Mouse (Mus musculus) adrenal gland (tissue): ENCODE results near the gene Mink1.
"Not testable (repeated sequence)": the region's sequence is repeated elsewhere in the genome, so short reads cannot be mapped to it uniquely, and the experiment has no call there.

Experiments used
- intact Hi-C: fragments of 180-260 bp; cut with DNase I; formaldehyde crosslinking; loops from one replicate; pipeline ENCODE4 v1.15.1; 2025
- long read RNA-seq, 2 experiments: library from polyadenylated mRNA; unstranded; transcript quantifications; one replicate each; pipeline ENCODE4 v2.0.0; 2020; ENCODE audit warnings: borderline replicate concordance in 1 of 2; ENCODE audit not compliant: insufficient replicate concordance in 1 of 2

Mink1 gene
- long read RNA-seq, experiment 1, partial matches to known transcripts: 3 of 3 reads
- long read RNA-seq, experiment 1, other reads (novel, unspliced or antisense): 0 of 3 reads
- long read RNA-seq, experiment 2, full-length matches to known transcripts: 1 of 5 reads
- long read RNA-seq, experiment 2, partial matches to known transcripts: 3 of 5 reads
- long read RNA-seq, experiment 2, other reads (novel, unspliced or antisense): 1 of 5 reads

GRCm38 (mm10) chr11:70562287-70562994 lies at the start of gene Mink1:
Gene Mink1, plus strand, starts transcription at chr11:70562881.
- intact Hi-C loops: no loop called here

DNA sequence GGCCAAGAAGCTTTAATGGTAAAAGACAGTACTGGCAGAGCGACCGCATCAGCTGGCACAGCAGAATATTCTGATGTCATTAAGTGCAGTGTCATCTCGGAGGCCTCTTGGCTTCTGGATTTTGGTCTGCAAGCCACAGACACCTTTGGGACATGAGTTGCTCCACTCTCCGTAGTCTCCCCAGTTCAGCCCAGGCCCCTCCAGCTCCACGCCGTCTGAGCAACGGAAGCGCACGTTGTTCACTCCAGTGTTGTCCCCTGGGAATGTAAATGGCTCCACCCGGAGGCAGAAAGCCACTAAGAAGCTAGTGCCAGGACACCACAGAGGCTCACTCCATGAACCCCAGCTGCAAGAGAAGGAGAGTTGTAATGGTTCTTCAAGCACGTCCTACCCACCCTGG lies 49.2 kb upstream of the Mink1 start:
- intact Hi-C loops: no loop called here

- intact Hi-C loops: no loop called here
Measured at GRCm38 (mm10) chr11:70514288-70514687, 48.4 kb upstream of the Mink1 start, which contains the start of gene Vmo1. Gene Vmo1, minus strand, starts transcription at chr11:70514616.

DNA sequence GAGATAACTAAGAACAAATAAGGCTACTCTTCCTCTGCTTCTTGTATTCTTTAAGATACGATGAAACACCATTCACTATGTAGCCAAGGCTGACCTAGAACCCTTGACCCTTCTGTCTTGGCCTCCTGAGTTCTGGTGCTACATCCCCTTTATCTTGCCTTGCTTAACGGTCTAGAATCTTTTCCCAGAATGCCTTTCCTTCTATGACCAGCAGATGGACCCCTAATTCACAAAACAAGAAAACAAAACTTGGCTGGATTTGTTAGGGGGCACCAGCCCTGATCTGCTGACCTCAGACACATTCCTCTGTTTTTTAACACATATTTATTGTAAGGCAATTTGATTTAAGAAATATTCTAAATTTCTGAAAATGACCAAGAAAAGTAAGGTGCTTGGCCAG lies 46.3 kb upstream of the Mink1 start:
- intact Hi-C loops: loop anchor here (2.0 to 5.0 kb wide), 3 partner anchors 88 to 241 kb away; no protein-coding TSS in a partner anchor

DNA sequence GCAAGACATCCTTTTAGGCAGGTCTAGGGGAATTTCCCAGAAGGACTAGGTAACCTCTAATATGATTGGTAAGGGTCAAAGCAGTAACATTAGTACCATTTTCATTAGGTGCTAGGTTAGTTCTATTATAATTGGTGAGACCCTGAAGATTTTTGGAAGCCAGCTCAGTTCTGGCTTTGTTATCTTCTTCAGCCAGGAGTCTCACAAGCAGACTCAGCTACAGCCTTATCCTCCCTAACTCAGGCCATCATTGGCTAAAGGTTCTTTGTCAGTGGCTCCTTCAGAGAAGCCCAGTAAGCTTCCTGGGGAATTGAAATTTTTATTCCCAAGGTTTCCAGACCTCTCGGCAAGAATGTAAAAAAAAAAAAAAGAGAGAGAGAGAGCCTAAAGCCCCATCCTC lies 44.2 kb upstream of the Mink1 start:
- intact Hi-C loops: loop anchor here (5.0 kb wide), 2 partner anchors 104 to 239 kb away; no protein-coding TSS in a partner anchor

DNA sequence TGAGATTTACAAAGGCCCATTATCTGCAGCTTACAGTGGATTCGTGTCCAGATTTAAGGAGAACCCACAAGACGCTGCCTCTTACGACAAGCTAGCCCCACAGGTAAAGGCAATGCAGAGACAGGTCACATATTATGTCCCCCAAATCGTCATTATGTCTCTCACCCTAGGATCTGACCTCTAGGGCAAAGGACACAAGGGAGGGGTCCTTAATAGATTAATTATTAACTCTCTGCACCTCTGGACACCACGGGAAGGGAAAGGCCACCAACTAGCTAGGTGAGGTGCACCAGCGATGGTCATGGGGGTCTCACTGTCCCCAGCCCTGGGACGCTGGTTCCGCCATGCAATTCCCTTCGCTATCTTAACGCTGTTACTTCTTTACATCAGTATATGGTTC lies 43.8 kb upstream of the Mink1 start, which contains the start of gene Gltpd2:
Gene Gltpd2 (plus strand): TSS at position 274 of the 400 bp plus-strand sequence.
- intact Hi-C loops: loop anchor here (5.0 kb wide), 2 partner anchors 103 to 238 kb away; no protein-coding TSS in a partner anchor

- intact Hi-C loops: no loop called here
Measured at GRCm38 (mm10) chr11:70520178-70520769, 42.4 kb upstream of the Mink1 start.

DNA sequence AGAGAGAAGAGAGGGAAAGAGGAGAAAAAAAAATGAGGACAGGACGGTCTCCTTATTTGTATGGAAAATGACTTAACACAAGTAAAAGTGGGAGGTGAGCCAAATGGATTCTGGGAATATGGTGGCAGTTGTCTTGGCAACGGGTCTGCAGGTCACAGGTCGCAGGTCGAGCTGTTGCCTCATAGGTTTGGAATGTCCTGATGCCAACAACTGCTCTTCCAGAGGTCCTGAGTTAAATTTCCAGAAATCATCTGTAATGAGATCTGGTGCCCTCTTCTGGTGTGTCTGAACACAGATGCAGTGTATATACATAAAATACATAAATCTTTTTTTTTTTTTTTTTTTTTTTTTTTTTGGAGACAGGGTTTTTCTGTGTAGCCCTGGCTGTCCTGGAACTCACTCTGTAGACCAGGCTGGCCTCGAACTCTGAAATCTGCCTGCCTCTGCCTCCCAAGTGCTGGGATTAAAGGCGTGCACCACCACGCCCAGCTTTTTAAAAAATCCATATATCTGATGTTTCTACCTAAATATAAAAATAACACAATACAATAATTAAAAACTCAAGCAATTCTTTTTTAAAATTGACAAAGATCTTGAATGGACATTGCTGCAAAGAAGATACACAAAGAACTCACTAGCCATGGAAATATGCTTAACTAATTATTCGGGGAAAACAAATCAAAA lies 39.2 kb upstream of the Mink1 start:
- intact Hi-C loops: not testable (repeated sequence)

DNA sequence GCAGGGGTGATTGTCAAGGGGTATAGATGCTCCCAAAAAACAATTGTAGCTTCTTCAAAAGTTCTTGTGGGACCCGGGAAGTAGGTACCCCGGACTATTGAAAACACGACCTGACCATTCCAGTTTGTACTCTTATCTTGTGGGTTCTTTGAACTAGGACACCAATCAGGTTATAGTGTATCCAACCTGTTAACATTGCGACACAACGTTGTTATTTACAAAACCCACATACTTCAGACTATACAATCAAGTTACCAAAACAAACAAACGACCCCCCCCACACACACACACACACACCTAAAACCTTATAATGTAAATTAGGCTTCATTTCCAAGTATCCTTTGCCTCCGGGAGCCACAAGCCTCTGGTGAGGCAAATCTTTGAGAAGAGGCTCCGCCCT lies 37.9 kb upstream of the Mink1 start:
- intact Hi-C loops: no loop called here

GRCm38 (mm10) chr11:70525184-70525678 lies 37.5 kb upstream of the Mink1 start, which contains the start of gene Psmb6:
Gene Psmb6, plus strand, starts transcription at chr11:70525367.
- intact Hi-C loops: no loop called here

DNA sequence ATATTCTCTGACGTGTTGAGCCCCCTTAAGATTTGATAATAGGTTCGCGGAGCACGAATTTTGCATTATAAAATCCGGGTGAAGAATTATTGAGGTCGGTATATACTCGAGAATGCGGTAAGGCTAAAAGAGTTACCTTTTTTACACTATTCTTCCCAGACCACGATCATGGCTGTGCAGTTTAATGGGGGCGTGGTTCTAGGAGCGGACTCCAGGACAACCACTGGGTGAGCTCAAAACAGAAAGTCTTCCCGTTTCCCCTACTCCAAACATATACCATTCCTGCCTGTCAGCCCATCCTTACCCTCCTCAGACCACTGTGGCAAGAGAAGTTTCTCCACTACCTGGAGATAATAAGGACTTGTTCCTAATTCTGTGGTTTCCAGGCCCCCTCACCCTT lies 37.0 kb upstream of the Mink1 start:
- intact Hi-C loops: no loop called here

- intact Hi-C loops: no loop called here
Measured at GRCm38 (mm10) chr11:70526211-70526610, 36.5 kb upstream of the Mink1 start.

DNA sequence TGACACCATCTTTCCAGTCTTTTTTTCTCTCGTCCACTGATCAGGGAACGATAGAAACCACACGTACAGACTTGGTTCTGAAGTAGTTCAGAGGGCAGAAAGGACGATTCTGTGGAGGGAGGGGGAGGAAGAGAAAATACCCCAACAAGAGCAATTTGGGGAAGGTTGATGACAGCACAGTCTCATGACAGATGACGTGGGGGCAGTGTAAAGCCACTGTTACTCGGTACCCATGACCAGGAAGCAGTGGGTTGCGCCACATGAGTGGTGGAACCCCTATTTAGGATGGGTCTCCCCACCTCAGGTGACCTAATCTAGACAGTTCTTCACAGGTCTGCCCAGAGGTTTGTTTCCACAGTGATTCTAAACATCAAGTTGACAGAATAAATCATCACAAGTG lies 34.1 kb upstream of the Mink1 start:
- intact Hi-C loops: no loop called here

DNA sequence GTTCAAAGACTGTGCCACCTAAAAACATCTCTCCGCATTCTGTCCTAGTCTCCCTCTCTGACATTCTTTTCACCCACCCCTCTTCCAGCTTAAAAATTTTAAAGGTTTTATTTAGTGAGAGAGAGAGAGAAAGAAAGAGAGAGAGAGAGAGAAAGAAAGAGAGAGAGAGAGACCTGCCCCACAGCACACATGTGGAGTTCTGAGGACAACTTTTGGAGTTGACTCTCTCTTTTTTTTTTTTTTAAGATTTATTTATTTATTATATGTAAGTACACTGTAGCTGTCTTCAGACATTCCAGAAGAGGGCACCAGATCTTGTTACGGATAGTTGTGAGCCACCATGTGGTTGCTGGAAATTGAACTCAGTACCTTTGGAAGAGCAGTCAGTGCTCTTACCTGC lies 31.6 kb upstream of the Mink1 start:
- intact Hi-C loops: loop anchor here (5.0 kb wide), 1 partner anchor 76 kb away; no protein-coding TSS in a partner anchor

GRCm38 (mm10) chr11:70532839-70533238 lies 29.8 kb upstream of the Mink1 start, which contains the start of gene Gm40193:
Gene Gm40193, minus strand, starts transcription at chr11:70532939.
- intact Hi-C loops: loop anchor here (5.0 kb wide), 1 partner anchor 74 kb away; no protein-coding TSS in a partner anchor

DNA sequence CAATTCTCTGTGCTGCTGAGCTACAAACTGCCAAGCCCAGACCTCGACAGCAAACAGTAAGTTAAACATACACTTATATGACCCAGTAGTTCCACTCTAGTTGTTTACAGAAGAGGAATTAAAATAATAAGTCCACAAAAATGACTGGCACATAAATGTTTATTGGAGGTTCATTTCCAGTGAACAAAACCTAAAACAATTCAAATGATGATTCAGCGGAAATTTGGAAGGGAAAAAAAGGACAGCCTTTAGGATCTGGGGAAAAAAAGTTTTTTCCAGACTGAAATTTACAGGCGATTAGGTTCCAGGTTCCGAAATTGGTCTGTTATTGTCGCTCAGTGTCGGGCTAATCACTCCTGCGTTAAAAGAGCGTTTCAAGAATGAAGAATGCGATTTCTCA lies 23.3 kb upstream of the Mink1 start:
- intact Hi-C loops: no loop called here

GRCm38 (mm10) chr11:70539877-70540587 lies 22.6 kb upstream of the Mink1 start, which contains the start of gene Pld2:
Gene Pld2, plus strand, starts transcription at chr11:70540064.
- intact Hi-C loops: no loop called here

- intact Hi-C loops: no loop called here
Measured at GRCm38 (mm10) chr11:70540928-70541327, 21.8 kb upstream of the Mink1 start.

- intact Hi-C loops: no loop called here
Measured at GRCm38 (mm10) chr11:70541415-70541814, 21.3 kb upstream of the Mink1 start.

GRCm38 (mm10) chr11:70544496-70544895 lies 18.2 kb upstream of the Mink1 start:
- intact Hi-C loops: no loop called here
